Mouse (Mus musculus) liver, adult 10 weeks (tissue): ENCODE results near the gene Fxyd2. TPM values are rescaled to one million over a fixed set of nuclear protein-coding genes. Genes with fewer than 3 reads are reported as not detected.

Experiments used
- polyA plus RNA-seq: library from polyadenylated mRNA; stranded (reverse); fragments of 350-450 nt; fragmentation: Illumina TruSeq; extraction: RNeasy Lipid Tissue Mini Kit (QIAGEN cat#74804); gene quantifications from one replicate; pipeline ENCODE4 v1.2.3, GENCODE M21; 2014; ENCODE audit warnings: low read depth, low replicate concordance

The Fxyd2 gene
- not detected for polyA plus RNA-seq

DNA sequence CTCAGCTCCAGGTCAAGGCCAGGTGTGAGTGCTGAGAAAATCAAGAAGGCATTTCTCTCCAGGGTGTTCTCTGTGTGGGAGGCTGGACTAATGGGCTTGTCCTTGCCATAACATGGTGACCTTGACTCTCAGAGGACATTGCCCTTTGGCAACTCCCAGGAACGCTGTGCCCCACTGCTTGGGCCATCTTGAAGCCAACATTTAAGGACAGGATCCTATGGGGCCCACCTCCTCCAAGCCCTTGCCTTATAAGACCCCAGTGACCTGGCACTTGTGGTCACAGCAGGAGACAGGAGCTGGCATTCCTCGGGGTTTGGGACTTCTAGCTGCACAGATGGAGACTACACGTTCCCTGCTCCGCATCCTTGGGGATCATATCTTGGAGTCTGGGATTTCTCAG lies at the start of gene Fxyd2:
Gene Fxyd2 (plus strand): TSS at position 236 of the 400 bp plus-strand sequence.

DNA sequence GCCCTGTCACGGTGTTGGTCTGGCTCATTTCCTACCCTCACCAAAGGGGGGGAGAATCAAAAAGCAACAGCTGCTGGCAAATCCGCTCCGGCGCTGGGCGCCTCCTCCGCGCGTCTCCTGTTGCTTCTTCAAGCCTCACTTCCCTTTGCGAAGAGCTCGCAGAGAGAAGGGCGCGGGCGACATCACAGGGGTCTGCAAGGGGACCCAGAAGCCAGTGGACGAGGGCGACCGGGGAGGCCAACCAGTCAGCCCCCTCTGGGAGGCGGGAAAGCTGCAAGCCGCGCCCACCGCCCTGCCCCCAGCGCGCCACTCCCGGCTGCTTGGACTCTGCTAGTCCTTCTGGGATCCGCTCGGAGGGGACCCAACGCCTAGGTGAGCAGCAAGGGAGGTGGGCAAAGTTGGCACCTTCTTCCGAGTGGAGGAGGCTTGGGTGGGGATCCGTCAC lies 29.3 kb upstream of the Fxyd2 start, which contains the start of gene Fxyd6:
Gene Fxyd6 (plus strand): TSS at position 69 of the 445 bp plus-strand sequence.

GRCm38 (mm10) chr9:45426456-45426855 lies 27.0 kb downstream of the Fxyd2 start, which contains the start of gene Dscaml1:
Gene Dscaml1 (plus strand): TSS chr9:45426628.

Other genes starting within 250 kb of the Fxyd2 start
- not detected for gene BC049352, start 217.7 kb upstream of the Fxyd2 start, polyA plus RNA-seq
- not detected for gene Tmprss4, start 195.6 kb upstream of the Fxyd2 start, polyA plus RNA-seq
- 0.69 TPM for gene Il10ra, start 130.5 kb upstream of the Fxyd2 start, polyA plus RNA-seq
- not detected for gene Tmprss13, start 80.6 kb upstream of the Fxyd2 start, polyA plus RNA-seq
- gene Fxyd6, start 29.5 kb upstream of the Fxyd2 start, polyA plus RNA-seq: not detected
- gene Dscaml1, start 27.0 kb downstream of the Fxyd2 start, polyA plus RNA-seq: not detected